Mouse (Mus musculus) stomach, embryonic 16.5 days (tissue): Measurements from ENCODE around the gene Dock8. TPM values are rescaled to one million over a fixed set of nuclear protein-coding genes. Genes with fewer than 3 reads are reported as not detected.
"Not testable (repeated sequence)": the region's sequence is repeated elsewhere in the genome, so short reads cannot be mapped to it uniquely, and the experiment has no call there.

ENCODE experiments used
- ATAC-seq: fragments of 200-750 bp; cut with Nextera tagmentation; 2 replicates; pipeline ENCODE4 v1.8.0; 2017; ENCODE audit warnings: moderate number of reproducible peaks, moderate TSS enrichment; ENCODE audit not compliant: insufficient read depth, low FRiP score
- H3K27ac ChIP-seq: fragments of 300-500 bp; sonication (generic); 2 replicates; pipeline ENCODE4 v1.5.1; 2014; ENCODE audit warnings: low read length
- H3K27me3 ChIP-seq: fragments of 300-500 bp; sonication (generic); 2 replicates; pipeline ENCODE4 v1.6.1; 2014; ENCODE audit warnings: low read length, control low read depth, mixed read lengths; ENCODE audit not compliant: control insufficient read depth, insufficient read depth
- H3K36me3 ChIP-seq: fragments of 300-500 bp; sonication (generic); 2 replicates; pipeline ENCODE4 v1.6.1; 2014; ENCODE audit warnings: low read length; ENCODE audit not compliant: control insufficient read depth, insufficient read depth
- H3K4me1 ChIP-seq: fragments of 300-500 bp; sonication (generic); 2 replicates; pipeline ENCODE4 v1.6.1; 2014; ENCODE audit warnings: low read length, control low read depth, mixed read lengths; ENCODE audit not compliant: control insufficient read depth, insufficient read depth
- H3K4me2 ChIP-seq: fragments of 300-500 bp; sonication (generic); 2 replicates; pipeline ENCODE4 v1.6.1; 2014; ENCODE audit warnings: low read depth, low read length, mixed read lengths
- H3K4me3 ChIP-seq: fragments of 300-500 bp; sonication (generic); replicated peaks from 2 replicates; pipeline ENCODE4 v1.5.1; 2014; ENCODE audit warnings: mild to moderate bottlenecking, low read length
- H3K9ac ChIP-seq: fragments of 300-500 bp; sonication (generic); 2 replicates; pipeline ENCODE4 v1.6.1; 2014; ENCODE audit warnings: low read length
- H3K9me3 ChIP-seq: fragments of 300-500 bp; sonication (generic); replicated peaks from 2 replicates; pipeline ENCODE4 v1.6.1; 2016; ENCODE audit warnings: low read length, control low read depth; ENCODE audit not compliant: control insufficient read depth
- WGBS: fragments of 180-500 bp; shearing (Covaris S2); extraction: QIAGEN DNeasy Blood & Tissue Kit; methylation state at CpG from one replicate; pipeline ENCODE4 v1.1.7; 2014; 5-methylcytosine and 5-hydroxymethylcytosine counted together
- polyA plus RNA-seq: library from polyadenylated mRNA; unstranded; fragments of >200 nt; fragmentation: Nextera tagmentation; extraction: Ambion mirVana; gene quantifications from 2 replicates; pipeline ENCODE4 v1.2.1, GENCODE M21; 2015

The Dock8 gene
- polyA plus RNA-seq, 1 experiment from 2014 or later, result 9.0 TPM

- 85% methylated on average over 2 of the region's 2 CpGs for WGBS
Measured at GRCm38 (mm10) chr19:25008509-25008908, 9.2 kb downstream of the Dock8 start.

DNA sequence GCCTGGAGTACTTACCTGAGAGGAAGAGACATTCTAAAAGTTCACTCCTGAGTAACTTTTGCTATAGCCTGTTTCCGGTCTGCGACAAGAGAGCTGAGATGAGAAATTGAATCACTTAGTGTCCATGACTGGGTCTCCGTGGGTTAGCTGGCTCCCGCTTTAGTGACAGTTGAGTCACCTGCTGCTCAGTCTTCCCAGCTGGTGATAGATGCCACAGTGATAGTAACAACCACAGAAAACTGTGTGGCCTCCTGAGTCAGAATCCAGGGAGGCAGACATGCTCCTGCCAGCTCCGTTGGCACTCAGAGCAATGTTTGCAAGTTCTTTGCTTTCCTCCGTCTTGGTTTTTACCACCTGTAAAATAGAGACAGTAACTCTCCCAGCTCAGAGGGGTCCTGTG lies 23.4 kb downstream of the Dock8 start:
- WGBS, result 84% methylated on average over 6 of the region's 6 CpGs
- H3K4me1 ChIP-seq, result no peaks in the 10 kb centered on the region
- no peak overlapping the region for H3K4me3 ChIP-seq
- H3K27ac ChIP-seq, result no peak overlapping the region
- no peaks in the 10 kb centered on the region for H3K36me3 ChIP-seq
- no peaks in the 10 kb centered on the region for H3K27me3 ChIP-seq
- H3K9ac ChIP-seq, result no peak overlapping the region
- no peak overlapping the region for H3K4me2 ChIP-seq
- no peak for ATAC-seq
- no peaks in the 10 kb centered on the region for H3K9me3 ChIP-seq

More at GRCm38 (mm10) chr19:25008509-25008908, 9.2 kb downstream of the Dock8 start:
- ATAC-seq, result no peak
- Histone ChIP-seq H3K36me3 (no peaks in the 10 kb centered on the region), H3K9me3 (no peaks in the 10 kb centered on the region), H3K4me3 (no peak overlapping the region), H3K4me1 (peaks cover 8% of the 10 kb centered on the region; the same call in 1 of the 2 replicates), H3K9ac (no peak overlapping the region), H3K27me3 (no peaks in the 10 kb centered on the region), H3K27ac (no peak overlapping the region), H3K4me2 (no peak overlapping the region)

DNA sequence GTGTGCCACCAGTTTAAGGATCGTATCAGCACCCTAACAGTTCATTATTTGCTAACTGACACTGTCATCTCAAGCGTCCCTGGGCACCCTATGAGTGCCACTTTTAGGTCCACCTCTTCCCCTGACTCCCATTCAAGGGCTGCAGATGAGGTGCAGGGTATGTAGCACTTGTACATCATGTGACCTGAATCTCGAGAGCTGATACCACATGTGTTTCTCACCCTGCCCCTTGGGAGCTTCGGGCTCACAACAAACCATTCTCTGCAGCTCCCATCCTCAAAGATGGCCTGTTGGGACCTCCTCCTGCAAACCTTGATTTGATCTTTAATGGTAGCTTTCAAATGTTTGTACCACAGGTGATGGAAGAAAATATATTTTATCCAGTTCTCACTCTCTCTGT lies 32.4 kb downstream of the Dock8 start:
- Histone ChIP-seq H3K27me3 (no peaks in the 10 kb centered on the region), H3K4me1 (no peaks in the 10 kb centered on the region), H3K27ac (no peak overlapping the region), H3K36me3 (no peaks in the 10 kb centered on the region), H3K4me2 (no peak overlapping the region), H3K9ac (no peak overlapping the region), H3K9me3 (no peaks in the 10 kb centered on the region), H3K4me3 (no peak overlapping the region)
- no peak for ATAC-seq
- WGBS, result 72% methylated on average over 4 of the region's 4 CpGs

- not testable (repeated sequence) for H3K27ac ChIP-seq, H3K27me3 ChIP-seq, H3K4me1 ChIP-seq, H3K4me2 ChIP-seq, H3K9ac ChIP-seq, H3K36me3 ChIP-seq, H3K4me3 ChIP-seq, ATAC-seq, H3K9me3 ChIP-seq
- 69% methylated on average over 6 of the region's 18 CpGs for WGBS
Measured at GRCm38 (mm10) chr19:25033008-25033407, 33.7 kb downstream of the Dock8 start.

GRCm38 (mm10) chr19:25035825-25036224 lies 36.5 kb downstream of the Dock8 start:
- H3K9ac ChIP-seq, result no peak overlapping the region
- no peak overlapping the region for H3K27ac ChIP-seq
- no peak overlapping the region for H3K4me2 ChIP-seq
- H3K9me3 ChIP-seq, result no peaks in the 10 kb centered on the region
- no peaks in the 10 kb centered on the region for H3K4me1 ChIP-seq
- H3K36me3 ChIP-seq, result no peaks in the 10 kb centered on the region
- H3K4me3 ChIP-seq, result no peak overlapping the region
- 80% methylated on average over 6 of the region's 6 CpGs for WGBS
- no peak for ATAC-seq
- no peaks in the 10 kb centered on the region for H3K27me3 ChIP-seq

DNA sequence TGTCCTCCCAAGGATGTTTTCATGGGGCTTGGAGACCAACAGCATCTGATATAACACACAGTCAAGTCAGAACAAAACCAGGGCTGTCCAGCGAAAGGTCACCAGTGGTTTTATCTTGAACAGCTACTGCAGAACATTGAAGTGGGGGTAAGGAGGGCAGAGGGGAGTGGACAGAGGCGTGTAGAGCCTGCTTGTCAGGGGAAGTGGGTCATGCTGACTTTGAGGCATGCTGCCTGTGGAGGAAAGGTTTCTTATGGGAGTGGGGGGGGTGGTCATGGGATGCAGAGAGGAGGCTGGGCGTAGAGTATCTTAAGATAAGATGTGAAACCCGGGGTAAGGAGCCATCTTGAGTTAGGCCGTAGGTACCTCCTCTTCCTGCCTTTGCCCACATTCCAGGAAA lies 37.5 kb downstream of the Dock8 start:
- Histone ChIP-seq H3K9ac (no peak overlapping the region), H3K4me1 (peaks cover 5% of the 10 kb centered on the region; the same call in 1 of the 2 replicates), H3K36me3 (no peaks in the 10 kb centered on the region), H3K4me3 (no peak overlapping the region), H3K27ac (peak overlapping the region; percentile 86), H3K4me2 (no peak overlapping the region), H3K9me3 (no peaks in the 10 kb centered on the region), H3K27me3 (no peaks in the 10 kb centered on the region)
- WGBS, result 63% methylated on average over 5 of the region's 5 CpGs
- ATAC-seq, result 0 out of 2 replicates have a peak, but pooled peaks have one; percentile 35

DNA sequence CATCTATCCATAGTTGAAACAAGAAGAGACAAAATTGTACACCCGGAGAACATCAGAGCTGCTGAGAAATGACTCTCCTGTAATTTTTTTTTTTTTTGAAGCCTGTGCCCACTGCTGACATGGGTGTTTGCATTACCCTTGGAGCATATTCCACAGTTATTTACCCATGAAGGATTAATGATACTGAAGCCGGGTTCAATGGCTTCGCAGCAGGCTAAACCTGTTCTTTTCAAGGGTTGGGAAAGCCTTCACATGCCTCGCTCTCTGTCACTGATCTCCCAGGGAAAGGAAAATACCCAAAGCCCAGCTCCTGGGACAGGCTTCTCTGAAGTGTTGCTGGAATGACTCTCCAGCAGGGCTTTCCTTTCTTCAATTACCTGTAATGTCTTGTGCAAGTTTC lies 37.9 kb downstream of the Dock8 start:
- peaks cover 5% of the 10 kb centered on the region; the same call in 1 of the 2 replicates for H3K4me1 ChIP-seq
- H3K27me3 ChIP-seq, result no peaks in the 10 kb centered on the region
- peak; percentile 79 for ATAC-seq
- no peaks in the 10 kb centered on the region for H3K36me3 ChIP-seq
- WGBS, result 52% methylated on average over 4 of the region's 4 CpGs
- no peak overlapping the region for H3K9ac ChIP-seq
- H3K27ac ChIP-seq, result peak overlapping the region; percentile 86
- H3K9me3 ChIP-seq, result no peaks in the 10 kb centered on the region
- no peak overlapping the region for H3K4me2 ChIP-seq
- no peak overlapping the region for H3K4me3 ChIP-seq

- 35% methylated on average over 6 of the region's 6 CpGs for WGBS
- H3K4me3 ChIP-seq, result no peak overlapping the region
- no peaks in the 10 kb centered on the region for H3K9me3 ChIP-seq
- no peak overlapping the region for H3K9ac ChIP-seq
- no peak overlapping the region for H3K4me2 ChIP-seq
- no peaks in the 10 kb centered on the region for H3K27me3 ChIP-seq
- peaks cover 5% of the 10 kb centered on the region; the same call in 1 of the 2 replicates for H3K4me1 ChIP-seq
- no peak for ATAC-seq
- no peaks in the 10 kb centered on the region for H3K36me3 ChIP-seq
- H3K27ac ChIP-seq, result peak overlapping the region; percentile 25; the same call in 1 of the 2 replicates
Measured at GRCm38 (mm10) chr19:25038293-25038692, 39.0 kb downstream of the Dock8 start.

GRCm38 (mm10) chr19:25041209-25041608 lies 41.9 kb downstream of the Dock8 start:
- no peak for ATAC-seq
- 32% methylated on average over 6 of the region's 6 CpGs for WGBS
- Histone ChIP-seq H3K27ac (no peak overlapping the region), H3K4me2 (no peak overlapping the region), H3K27me3 (no peaks in the 10 kb centered on the region), H3K4me1 (peaks cover 5% of the 10 kb centered on the region; the same call in 1 of the 2 replicates), H3K9me3 (no peaks in the 10 kb centered on the region), H3K36me3 (no peaks in the 10 kb centered on the region), H3K4me3 (no peak overlapping the region), H3K9ac (no peak overlapping the region)
